Mouse (Mus musculus) embryo, embryonic 10.5 days (tissue): ENCODE results near the gene Ush2a.

Experiments used
- DNase-seq: peaks from one replicate; pipeline ENCODE4 v3.0.0-alpha.2; 2015; ENCODE audit warnings: low spot score

Ush2a gene

GRCm38 (mm10) chr1:188896906-188897551, 635.2 kb downstream of the Ush2a start:
- DNase-seq = no peak

- DNase-seq = peak; percentile 43
These were observed 642.3 kb downstream of the Ush2a start for GRCm38 (mm10) chr1:188904091-188904490.

- no peak for DNase-seq
These were observed 644.4 kb downstream of the Ush2a start for GRCm38 (mm10) chr1:188906175-188906574.

GRCm38 (mm10) chr1:188910656-188911055, 648.8 kb downstream of the Ush2a start:
- no peak for DNase-seq

GRCm38 (mm10) chr1:188919946-188920345, 658.1 kb downstream of the Ush2a start:
- no peak for DNase-seq

- no peak for DNase-seq
These were observed 675.5 kb downstream of the Ush2a start for GRCm38 (mm10) chr1:188937246-188937780.

GRCm38 (mm10) chr1:188945326-188945725, 683.5 kb downstream of the Ush2a start:
- no peak for DNase-seq

GRCm38 (mm10) chr1:188946849-188947248, 685.0 kb downstream of the Ush2a start:
- DNase-seq = no peak

GRCm38 (mm10) chr1:188947794-188948193, 686.0 kb downstream of the Ush2a start:
- peak; percentile 24 for DNase-seq

GRCm38 (mm10) chr1:188948276-188948675, 686.5 kb downstream of the Ush2a start:
- DNase-seq = no peak

- DNase-seq = no peak
These were observed 689.3 kb downstream of the Ush2a start for GRCm38 (mm10) chr1:188951091-188951490.

GRCm38 (mm10) chr1:188952501-188952900, 690.7 kb downstream of the Ush2a start:
- DNase-seq = no peak

GRCm38 (mm10) chr1:188973078-188973477, 711.3 kb downstream of the Ush2a start:
- no peak for DNase-seq

GRCm38 (mm10) chr1:188973926-188974325, 712.1 kb downstream of the Ush2a start:
- DNase-seq = no peak

- DNase-seq = peak; percentile 81
These were observed 718.2 kb downstream of the Ush2a start for GRCm38 (mm10) chr1:188980050-188980449.

GRCm38 (mm10) chr1:188993218-188993617, 731.4 kb downstream of the Ush2a start:
- DNase-seq = peak; percentile 77

- DNase-seq = no peak
These were observed 736.1 kb downstream of the Ush2a start for GRCm38 (mm10) chr1:188997921-188998320.

- DNase-seq = no peak
These were observed 738.2 kb downstream of the Ush2a start for GRCm38 (mm10) chr1:188999981-189000380.

- DNase-seq = no peak
These were observed 740.0 kb downstream of the Ush2a start for GRCm38 (mm10) chr1:189001815-189002214.

- DNase-seq = no peak
These were observed 743.0 kb downstream of the Ush2a start for GRCm38 (mm10) chr1:189004774-189005173.

- no peak for DNase-seq
These were observed 744.4 kb downstream of the Ush2a start for GRCm38 (mm10) chr1:189006267-189006666.

GRCm38 (mm10) chr1:189006826-189007225, 745.0 kb downstream of the Ush2a start:
- peak; percentile 21 for DNase-seq

GRCm38 (mm10) chr1:189007239-189007979, 745.6 kb downstream of the Ush2a start, which contains the start of gene Kctd3:
TSS of gene Kctd3 (minus strand) at chr1:189007841.
- DNase-seq = peak; percentile 97
